Mouse (Mus musculus) monocyte, adult 5-6 weeks (primary cell): ENCODE measurements around the gene Otud7a. TPM values are rescaled to one million over a fixed set of nuclear protein-coding genes. Genes with fewer than 3 reads are reported as not detected.

Source experiments
- ATAC-seq: fragments of 153-309, 156-312 bp; replicated peaks from 2 replicates; pipeline ENCODE4 v1.8.0; 2017; ENCODE audit warnings: mild to moderate bottlenecking; ENCODE audit not compliant: low TSS enrichment, insufficient number of reproducible peaks, severe bottlenecking, poor library complexity, low FRiP score
- total RNA-seq: library from RNA; stranded (forward); fragments of 200-1000, 200-491, 200-594 nt; gene quantifications from 3 replicates; pipeline ENCODE4 v1.2.3, GENCODE M21; 2017

The Otud7a gene
- total RNA-seq, 1 experiment from 2014 or later = not detected

DNA sequence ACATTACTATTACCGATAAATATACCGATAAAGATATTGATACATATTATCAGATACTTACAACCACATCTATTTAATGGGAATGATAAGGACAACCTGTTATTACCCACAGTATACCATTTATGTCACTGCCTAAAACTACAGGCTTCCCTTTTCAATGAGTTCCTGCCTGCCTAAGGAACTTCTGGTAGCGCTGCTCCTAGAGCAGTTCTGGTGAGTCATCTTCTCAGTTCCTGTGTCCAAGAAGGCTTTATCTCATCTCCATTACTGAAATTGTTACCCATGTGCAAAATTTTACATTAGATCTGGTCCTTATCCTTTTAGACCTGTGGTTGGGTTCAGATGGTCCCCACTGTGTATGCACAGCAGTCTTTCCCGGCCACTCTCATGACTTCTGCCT lies 95.7 kb downstream of the Otud7a start:
- no peak for ATAC-seq

DNA sequence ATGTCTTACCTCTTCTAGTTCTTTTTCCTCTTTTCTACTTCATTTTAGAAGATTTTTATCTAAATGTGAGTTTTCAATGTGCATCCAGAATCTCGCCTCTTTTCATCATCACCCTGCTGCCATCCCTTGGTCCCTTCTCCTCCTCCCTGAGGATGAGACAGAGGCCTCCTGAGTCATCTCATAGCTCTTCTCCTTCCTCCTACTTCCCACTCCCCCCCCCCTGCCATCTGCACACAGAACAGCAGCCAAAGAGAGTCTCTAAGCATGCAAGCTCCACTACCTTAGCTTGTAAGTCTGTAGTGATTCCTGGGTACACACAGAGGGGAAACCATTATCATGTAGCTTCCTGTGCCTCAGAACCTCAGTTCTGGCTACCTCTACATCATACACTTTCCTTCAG lies 109.9 kb downstream of the Otud7a start:
- no peak for ATAC-seq

DNA sequence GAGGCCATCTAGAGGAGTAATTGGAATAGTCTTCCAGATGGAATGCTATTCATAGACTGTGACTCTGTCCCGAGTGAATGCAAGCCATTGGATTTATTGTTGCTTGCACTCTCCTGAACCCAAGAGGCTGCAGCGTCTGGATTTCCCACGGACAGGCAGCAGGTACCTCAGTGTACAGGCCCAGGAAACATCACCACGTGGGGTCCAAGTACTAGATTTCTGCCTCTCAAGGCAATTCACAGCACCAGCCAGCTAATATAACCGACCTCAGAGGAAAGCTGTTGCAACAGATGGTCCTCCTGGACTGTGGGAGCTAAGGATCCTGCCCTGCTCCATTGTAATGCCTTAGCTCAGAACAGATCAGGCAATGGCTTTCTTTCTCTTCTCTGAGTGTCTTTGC lies 111.8 kb downstream of the Otud7a start:
- ATAC-seq = no peak

DNA sequence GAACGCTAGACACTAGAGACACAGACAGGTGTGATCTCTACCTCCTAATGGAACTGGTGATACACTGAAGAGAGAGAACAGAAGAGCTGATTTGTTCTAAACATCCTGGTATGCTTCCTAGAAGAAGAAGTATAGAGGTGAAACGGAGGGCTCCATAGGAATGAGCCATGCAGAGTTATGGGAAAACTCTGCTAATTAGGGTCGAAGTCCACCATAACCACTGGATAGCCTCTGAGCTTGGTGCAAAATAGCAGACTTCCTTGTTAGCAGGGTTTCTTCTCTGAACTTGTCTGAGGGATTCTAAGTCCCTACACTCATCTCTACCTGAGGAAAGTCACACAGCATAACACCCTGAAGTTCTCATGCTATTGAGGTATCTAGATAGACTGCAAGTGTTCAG lies 114.4 kb downstream of the Otud7a start:
- ATAC-seq = no peak

DNA sequence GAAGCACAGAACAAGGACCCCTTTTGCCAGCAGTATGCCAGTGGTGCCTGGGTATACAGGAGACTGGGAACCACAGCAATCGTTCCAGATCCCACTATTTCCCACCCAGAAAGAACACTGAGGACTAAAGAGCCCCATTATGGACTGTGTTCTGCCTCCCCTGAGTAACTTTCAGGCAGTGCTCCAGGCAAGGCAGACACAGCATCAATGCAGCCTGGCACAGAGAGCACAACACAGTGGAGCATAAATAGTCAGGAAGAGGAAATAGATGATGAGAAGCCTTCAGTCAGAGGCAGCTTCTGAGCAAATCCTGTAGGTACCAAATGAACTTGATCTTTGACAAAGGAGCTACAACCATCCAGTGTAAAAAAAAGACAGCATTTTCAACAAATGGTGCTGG lies 115.1 kb downstream of the Otud7a start:
- no peak for ATAC-seq

DNA sequence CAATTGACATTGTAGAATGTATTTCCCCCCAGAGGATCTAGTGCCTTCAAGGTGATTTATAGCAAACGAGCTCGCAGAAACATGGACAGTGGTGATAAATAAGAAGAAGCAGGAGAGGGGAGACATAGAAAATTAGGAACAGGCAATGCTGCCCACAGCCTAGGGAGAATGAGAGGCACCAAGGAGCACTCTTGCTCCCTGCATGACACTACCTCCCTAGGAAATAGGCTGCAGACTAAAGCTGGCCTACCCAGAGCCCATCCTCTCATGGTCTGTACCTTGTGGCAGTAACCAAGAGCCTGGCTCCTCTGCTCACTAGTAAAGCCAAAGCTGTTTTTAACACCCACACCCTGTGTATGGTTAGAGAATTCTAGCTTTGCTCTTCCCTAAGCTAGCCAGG lies 138.8 kb downstream of the Otud7a start:
- no peak for ATAC-seq

DNA sequence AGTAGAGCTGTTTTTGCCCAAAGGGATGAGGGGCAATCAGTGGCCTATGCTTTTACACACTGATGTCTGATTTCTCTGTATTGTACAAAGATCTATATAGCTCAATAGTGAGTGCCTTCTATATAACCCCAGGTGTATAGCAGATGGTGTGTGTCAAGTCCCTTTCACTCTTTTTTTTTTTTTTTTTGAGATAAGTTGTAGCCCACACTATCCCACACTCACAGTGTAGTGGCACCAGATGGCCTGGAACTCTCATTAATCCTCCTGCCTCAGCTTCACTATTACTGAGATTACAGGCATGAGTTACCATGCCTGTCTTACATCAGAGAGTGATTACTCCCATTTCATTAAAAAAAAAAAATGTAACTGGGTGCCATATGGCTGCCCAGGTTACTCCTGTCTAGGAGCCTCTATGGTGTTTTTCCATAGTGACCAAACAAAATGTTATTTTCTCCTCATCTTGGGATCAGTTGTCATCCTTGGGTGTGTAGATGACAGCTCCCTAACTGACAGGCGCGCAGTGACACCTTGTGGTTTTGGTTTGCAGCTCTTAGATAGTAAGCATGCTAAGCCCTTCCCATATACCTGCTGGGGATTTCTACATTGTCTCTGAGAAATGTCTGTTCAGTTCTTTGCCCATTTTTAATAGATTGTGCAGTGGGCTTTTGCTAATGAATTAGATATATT lies 141.8 kb downstream of the Otud7a start:
- ATAC-seq = no peak

DNA sequence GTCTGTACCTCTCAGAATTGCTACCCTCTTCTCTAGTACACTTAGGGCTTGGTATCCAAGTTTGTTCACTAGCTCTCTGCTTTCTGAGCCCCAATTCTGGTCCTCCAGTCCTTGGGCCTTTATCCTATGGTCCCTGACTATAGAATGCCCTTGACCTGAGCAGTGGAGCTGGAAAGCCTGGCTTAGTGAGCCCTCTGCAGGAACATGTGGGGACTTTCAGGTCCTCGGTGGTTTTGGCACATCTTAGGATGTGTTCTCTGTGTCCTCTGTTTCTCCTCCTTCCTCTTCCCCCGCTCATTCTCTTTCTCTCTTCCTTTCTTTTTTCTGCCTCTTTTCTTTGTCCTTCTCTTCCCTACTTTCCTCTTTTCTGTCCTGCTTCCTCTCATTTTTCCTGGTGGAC lies 145.8 kb downstream of the Otud7a start:
- ATAC-seq = no peak

DNA sequence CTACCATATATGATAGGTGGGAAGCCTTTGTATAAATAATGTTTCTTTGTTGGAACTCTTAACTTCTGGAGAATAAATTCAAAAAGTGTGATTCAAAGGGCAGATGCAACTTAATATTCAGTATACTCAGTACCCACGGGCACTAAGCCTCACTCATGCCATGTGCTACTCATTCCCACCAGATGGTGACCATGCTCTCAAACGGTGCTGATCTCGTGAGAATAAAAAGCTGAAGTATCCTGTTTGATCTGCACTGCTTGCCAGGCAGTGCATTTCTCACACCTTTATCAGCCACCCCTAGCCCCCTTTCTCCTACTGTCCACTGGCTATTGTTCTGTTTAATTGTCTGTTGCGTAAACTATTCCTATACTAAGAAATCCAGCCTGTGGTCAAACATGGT lies 146.8 kb downstream of the Otud7a start:
- no peak for ATAC-seq

DNA sequence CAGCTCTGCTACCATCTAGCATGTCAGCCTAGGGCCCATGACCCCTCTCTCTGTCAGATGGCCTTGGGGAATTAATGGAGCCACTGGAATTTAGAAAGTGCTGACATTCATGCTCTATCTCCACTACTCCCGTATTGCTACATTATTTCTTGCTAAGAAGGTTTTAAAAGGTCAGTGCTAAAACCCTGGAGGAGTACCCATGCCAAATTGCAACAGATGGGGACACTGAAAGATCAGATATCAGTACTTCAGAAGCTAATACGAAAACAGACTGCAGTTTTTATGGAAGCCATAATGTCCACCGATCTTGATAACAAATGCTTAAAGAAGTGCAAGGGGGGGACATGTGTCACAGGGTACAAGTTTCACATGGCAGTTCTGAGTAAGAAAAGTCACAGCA lies 147.5 kb downstream of the Otud7a start:
- ATAC-seq = no peak

DNA sequence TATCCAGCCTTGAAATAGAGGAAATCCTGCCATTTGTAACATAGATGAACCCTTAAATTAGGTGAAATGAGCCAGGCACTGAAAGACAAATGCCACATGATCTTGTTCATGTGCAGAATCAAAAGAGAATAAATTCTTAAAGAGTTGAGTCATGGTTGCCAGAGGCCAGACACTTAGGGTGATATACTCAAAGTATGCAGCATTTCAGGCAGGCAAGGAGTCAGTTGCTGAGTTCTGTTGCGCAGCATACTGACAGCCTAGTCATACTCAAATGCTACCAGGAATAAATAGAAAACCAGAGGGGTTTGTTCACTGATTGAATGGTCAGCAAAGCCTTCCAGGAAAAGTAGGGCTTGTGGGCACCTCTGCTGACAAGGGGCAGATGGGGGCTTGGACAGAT lies 160.3 kb downstream of the Otud7a start:
- no peak for ATAC-seq

DNA sequence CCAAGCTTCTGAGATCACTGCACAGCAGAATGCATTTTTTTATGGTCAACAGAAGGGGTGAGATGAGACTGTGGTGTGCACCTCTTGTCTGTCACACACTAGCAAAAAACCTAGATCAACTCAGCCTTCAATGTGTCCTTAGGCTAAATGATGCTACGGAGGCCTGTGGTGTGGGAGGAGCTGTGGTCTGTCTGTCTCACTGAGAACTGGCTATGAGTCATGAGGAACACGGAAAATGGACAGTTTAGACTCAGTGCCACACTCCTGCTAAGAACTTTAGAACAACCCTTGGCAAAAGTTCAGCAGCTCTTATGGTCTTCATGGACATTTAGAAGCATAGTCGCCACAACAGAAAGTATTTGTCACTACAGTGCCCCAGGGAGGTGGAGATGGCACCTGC lies 172.5 kb downstream of the Otud7a start:
- ATAC-seq = no peak

DNA sequence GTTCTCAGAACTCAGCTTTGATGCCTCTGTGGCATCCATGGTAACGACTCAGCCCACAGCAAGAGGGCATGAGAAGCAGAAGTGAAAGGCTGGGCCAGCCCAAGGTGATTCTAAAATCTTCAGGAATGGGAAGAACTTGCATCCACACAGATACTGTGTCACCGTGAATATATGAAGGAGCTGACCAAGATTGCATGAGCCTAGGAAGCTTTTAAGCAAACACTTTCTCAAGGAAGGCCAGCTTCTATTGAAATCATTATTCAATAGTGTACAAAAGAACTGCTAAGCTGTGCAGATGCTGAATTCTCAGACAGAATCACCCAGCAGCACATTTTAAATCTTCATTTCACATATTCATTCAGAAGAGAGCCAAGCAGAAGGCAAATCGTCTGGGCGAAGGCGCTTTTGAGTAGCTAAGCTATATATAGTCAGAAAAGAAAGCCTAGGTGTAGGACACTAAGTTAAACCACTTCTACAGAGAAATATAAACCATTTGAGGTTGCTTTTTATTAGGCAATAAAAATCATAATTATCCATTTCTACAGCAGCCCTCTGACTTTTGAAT lies 176.3 kb downstream of the Otud7a start:
- no peak for ATAC-seq

DNA sequence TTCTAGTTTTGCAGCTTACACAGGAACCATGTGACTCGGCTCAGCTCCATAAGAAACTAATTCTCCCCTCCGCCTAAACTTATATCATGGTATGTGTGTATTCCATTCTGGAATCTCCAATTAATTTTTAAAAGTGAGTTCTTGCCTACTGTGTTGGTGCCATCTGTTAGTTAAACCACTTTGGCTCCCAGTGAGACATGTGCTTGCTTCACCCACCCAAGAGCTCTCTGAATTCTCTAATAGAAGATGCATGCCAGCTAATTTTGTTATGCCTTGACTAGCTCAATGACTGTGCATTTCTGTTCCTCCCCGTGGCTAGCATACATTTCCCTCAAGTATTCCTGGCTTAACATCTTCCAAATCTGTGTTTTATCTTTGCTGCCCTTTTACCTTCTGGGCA lies 193.1 kb downstream of the Otud7a start:
- no peak for ATAC-seq

DNA sequence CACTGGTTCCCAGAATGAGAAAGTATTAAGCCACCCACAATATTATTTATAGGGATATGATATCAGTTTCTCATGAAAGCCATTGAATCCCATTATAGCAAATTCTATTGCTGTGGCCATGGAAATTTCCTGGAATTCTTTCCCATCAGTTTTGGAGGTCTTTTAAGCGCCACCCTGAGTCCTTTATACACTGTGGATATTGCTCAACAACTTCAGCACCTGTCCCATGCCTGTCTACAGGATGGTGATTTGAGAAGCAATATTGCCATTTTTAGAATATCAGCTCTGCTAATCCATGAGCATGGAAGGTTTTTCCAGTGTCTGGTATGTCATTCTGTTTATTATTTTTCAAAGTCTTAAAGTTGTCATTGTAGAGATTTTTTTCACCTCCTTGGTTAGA lies 199.5 kb downstream of the Otud7a start:
- ATAC-seq = no peak

DNA sequence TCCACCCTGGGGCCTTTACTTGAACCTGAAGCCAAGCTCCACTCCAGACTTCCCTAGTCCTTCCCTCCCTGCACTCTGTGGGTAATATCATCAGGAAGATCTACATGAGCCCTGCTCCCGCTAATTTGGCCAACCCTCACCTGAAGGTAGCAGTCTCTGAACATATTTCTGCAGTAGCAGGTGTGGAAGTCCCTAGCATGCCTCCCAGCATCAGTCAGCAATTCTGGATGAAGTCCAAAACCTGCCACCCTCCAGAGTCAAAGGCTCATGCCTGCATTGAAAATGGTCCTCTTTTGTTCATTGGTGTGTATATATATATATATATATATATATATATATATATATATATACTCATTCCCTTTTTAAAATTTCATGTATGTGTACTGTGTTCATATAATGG lies 202.6 kb downstream of the Otud7a start:
- no peak for ATAC-seq

DNA sequence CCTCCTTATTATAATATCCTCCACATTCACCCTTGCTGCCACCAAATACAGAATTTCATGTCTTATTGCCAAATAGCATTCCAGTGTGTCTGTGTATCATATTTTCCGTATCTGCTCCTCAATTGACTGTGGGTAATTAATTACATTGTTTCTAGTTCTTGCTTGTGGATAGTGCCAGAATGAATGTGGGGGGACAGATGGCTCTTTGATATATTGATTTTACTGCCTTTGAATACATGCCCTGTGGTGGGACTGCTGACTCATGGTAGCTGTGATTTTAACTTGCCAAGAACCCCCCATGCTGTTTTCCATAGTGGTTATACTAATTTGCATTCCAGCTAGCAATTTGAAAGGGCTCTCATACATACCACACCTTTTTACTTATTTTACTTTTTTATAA lies 215.7 kb downstream of the Otud7a start:
- ATAC-seq = no peak

DNA sequence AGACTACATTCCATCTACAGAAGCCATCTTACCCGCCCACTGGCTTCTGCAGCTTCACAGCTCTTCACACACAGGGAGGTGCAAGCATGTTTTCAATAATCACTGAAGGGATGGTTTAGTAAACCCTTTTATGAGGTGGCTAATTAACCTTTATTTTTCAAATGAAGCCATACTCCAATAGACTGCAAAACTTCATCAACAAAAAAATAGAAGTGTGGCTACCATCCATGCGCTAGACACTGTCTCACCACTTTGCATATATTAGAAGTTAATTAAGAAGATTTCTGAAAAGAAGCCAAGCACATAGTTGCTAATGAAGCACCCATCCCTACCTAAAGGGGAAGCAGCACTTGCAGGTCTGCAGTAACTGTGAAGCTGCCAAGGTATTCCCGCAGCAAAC lies 218.2 kb downstream of the Otud7a start:
- no peak for ATAC-seq

DNA sequence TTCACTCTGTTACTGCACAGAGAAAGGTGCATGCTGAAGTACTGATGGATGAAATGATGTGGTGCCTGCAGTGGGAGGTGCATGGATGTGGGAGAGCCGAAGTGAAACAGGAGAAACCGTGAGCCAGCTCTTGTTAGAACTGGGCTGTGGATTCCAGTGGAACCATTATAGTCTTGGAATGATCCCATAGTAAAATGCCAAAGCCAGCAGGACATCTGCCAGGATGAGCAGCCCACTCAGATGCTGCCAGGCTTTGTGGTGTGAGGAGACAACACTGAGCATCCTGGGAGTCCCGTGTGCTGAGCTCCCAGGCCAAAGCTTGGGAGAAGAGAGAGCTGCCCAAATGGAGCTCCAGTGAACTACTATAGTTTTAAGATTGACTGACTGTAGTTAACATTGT lies 220.9 kb downstream of the Otud7a start:
- ATAC-seq = no peak

DNA sequence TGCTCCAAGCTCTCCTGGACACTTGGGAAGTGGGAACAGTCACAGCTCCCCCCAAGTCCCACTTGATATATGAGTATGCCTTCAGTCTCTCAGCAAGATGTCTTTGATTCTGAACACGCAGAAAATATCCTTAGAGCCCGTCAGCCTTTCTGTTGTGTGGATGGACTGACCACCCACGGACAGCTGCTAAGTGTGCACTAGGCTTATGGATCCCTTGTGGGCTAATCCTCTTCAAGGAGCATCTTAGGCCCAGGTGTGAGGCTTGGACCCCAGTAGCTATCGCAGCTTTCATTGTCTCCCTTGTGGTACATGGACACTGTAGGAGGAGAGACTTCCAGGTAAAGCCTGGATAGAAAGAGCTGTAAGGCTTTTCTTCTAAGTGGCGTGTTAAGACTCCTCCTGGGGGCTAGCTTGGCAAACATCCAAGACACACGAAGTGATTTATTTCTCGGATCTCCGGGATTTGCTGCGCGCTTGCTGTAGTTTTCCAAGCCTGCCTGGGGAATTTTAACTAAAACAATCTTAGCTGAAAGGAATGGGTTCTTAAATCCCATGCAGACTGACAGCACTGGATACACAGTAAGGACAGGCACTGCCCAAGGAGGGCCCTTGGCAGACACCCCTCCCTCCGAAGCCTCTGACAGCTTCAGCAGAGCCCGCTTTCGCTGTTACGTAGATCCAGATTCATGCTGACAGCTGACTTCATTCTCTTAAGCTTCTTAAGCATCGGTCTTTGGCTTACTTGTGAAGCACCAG lies 223.6 kb downstream of the Otud7a start:
- ATAC-seq = no peak
